In genomic region chr4:141272878-141273277, GRCm38 (mm10) we compare ENCODE assay signal across 8 mouse cellular contexts. TPM values are rescaled to one million over a fixed set of nuclear protein-coding genes. Genes with fewer than 3 reads are reported as not detected.
DNase-seq lines count a peak whose midpoint lies in the region; ATAC-seq and TF ChIP-seq lines count a peak whose summit lies in the region.

No protein-coding gene starts in this region.

- no peaks in the 10 kb centered on the region for H3K27me3 ChIP-seq in spleen, adult 2 months (ENCODE audit: control insufficient read depth, insufficient read depth, low read length)
- H3K27me3 ChIP-seq in embryonic facial prominence, embryonic 15.5 days, result no peaks in the 10 kb centered on the region
- no peaks in the 10 kb centered on the region for H3K27me3 ChIP-seq in intestine, embryonic 15.5 days (replicated peaks)

- TF ChIP-seq CTCF in spleen, adult 2 months (IDR thresholded peaks at IDR 0.05; ENCODE audit: extremely low read depth, insufficient read depth, insufficient read length, insufficient replicate concordance), result no peak

- no peak for TF ChIP-seq POLR2A in spleen, adult 2 months (IDR thresholded peaks at IDR 0.05; ENCODE audit: low read depth, low read length)

- peak overlapping the region; percentile 48 for H3K4me3 ChIP-seq in spleen, adult 2 months (ENCODE audit: extremely low read depth, insufficient read depth, insufficient read length)
- peak overlapping the region; percentile 18 for H3K4me3 ChIP-seq in embryonic facial prominence, embryonic 15.5 days (replicated peaks)
- H3K4me3 ChIP-seq in intestine, embryonic 15.5 days (replicated peaks), result no peak overlapping the region

- H3K4me1 ChIP-seq in spleen, adult 2 months (ENCODE audit: control insufficient read depth, insufficient read depth, insufficient read length), result no peaks in the 10 kb centered on the region; the same call in 1 of the 2 replicates
- H3K4me1 ChIP-seq in embryonic facial prominence, embryonic 15.5 days, result peaks cover 24% of the 10 kb centered on the region
- peaks cover 40% of the 10 kb centered on the region for H3K4me1 ChIP-seq in intestine, embryonic 15.5 days (replicated peaks)

- no peaks in the 10 kb centered on the region for H3K36me3 ChIP-seq in spleen, adult 2 months (ENCODE audit: control insufficient read depth, insufficient read depth, low read length)
- no peaks in the 10 kb centered on the region for H3K36me3 ChIP-seq in embryonic facial prominence, embryonic 15.5 days
- no peaks in the 10 kb centered on the region for H3K36me3 ChIP-seq in intestine, embryonic 15.5 days

- peak; percentile 24 to 35 for DNase-seq in spleen, adult 2 months (ENCODE audit: low read depth in 1 of 2, low spot score in 2 of 2)
- no peak for DNase-seq in spleen, adult 18-20 months
- no peak for DNase-seq in ovary, postnatal 36 days (ENCODE audit: low spot score)
- DNase-seq in cerebellum, adult 11-12 months, result no peak

- H3K9ac ChIP-seq in embryonic facial prominence, embryonic 15.5 days, result no peak overlapping the region
- H3K9ac ChIP-seq in intestine, embryonic 15.5 days, result no peak overlapping the region

- no peak for ATAC-seq in embryonic facial prominence, embryonic 15.5 days (ENCODE audit: insufficient number of reproducible peaks, low FRiP score, low TSS enrichment, low read depth)
- ATAC-seq in intestine, embryonic 15.5 days, result peak; percentile 21
- peak; percentile 69 for ATAC-seq in megakaryocyte-erythroid progenitor cell, adult 5-6 weeks (replicated peaks; ENCODE audit: low FRiP score, low TSS enrichment, poor library complexity, severe bottlenecking)
- ATAC-seq in frontal cortex, adult (ENCODE audit: low TSS enrichment), result no peak

- WGBS in spleen, adult 2 months, result 1% methylated on average over 14 of the region's 14 CpGs
- WGBS in embryonic facial prominence, embryonic 15.5 days, result 9% methylated on average over 14 of the region's 14 CpGs
- 13% methylated on average over 14 of the region's 14 CpGs for WGBS in intestine, embryonic 15.5 days

- peak overlapping the region; percentile 46 for H3K4me2 ChIP-seq in embryonic facial prominence, embryonic 15.5 days (replicated peaks)
- peak overlapping the region; percentile 54 for H3K4me2 ChIP-seq in intestine, embryonic 15.5 days (replicated peaks)

- no peak overlapping the region for H3K27ac ChIP-seq in spleen, adult 2 months (ENCODE audit: insufficient read depth, low read length)
- peak overlapping the region; percentile 48; the same call in 1 of the 2 replicates for H3K27ac ChIP-seq in embryonic facial prominence, embryonic 15.5 days (replicated peaks)
- peak overlapping the region; percentile 38; the same call in 1 of the 2 replicates for H3K27ac ChIP-seq in intestine, embryonic 15.5 days

- H3K9me3 ChIP-seq in embryonic facial prominence, embryonic 15.5 days (replicated peaks), result no peaks in the 10 kb centered on the region
- H3K9me3 ChIP-seq in intestine, embryonic 15.5 days, result no peaks in the 10 kb centered on the region

RNA-seq across cellular contexts. Expression of gene Epha2, which starts 28.2 kb away (rescaled TPM):
- polyA plus RNA-seq in spleen, adult 2 months (2012; rRNA removed), result 8.0 and 9.8 TPM in 2 replicates
- polyA plus RNA-seq in embryonic facial prominence, embryonic 15.5 days (2015; fragmentation: Nextera tagmentation; extraction: Ambion mirVana), result 7.4 and 7.6 TPM in 2 replicates
- 6.7 and 7.2 TPM in 2 replicates for polyA plus RNA-seq in intestine, embryonic 15.5 days (2015; fragmentation: Nextera tagmentation; extraction: Ambion mirVana)
- 0.30 and 1.2 TPM in 2 replicates for total RNA-seq in megakaryocyte-erythroid progenitor cell, adult 5-6 weeks (2014; fragmentation: Nextera tagmentation)
- total RNA-seq in megakaryocyte-erythroid progenitor cell, adult 5-6 weeks (2017), result not detected in 2 replicates

RNA-seq across cellular contexts. Expression of gene Arhgef19, which starts 33.6 kb away (rescaled TPM):
- polyA plus RNA-seq in spleen, adult 2 months (2012; rRNA removed), result 0.79 and 1.2 TPM in 2 replicates
- polyA plus RNA-seq in embryonic facial prominence, embryonic 15.5 days (2015; fragmentation: Nextera tagmentation; extraction: Ambion mirVana), result 25.6 and 27.7 TPM in 2 replicates
- polyA plus RNA-seq in intestine, embryonic 15.5 days (2015; fragmentation: Nextera tagmentation; extraction: Ambion mirVana), result 16.3 and 17.8 TPM in 2 replicates
- not detected in 2 replicates for total RNA-seq in megakaryocyte-erythroid progenitor cell, adult 5-6 weeks (2014; fragmentation: Nextera tagmentation)
- total RNA-seq in megakaryocyte-erythroid progenitor cell, adult 5-6 weeks (2017), result not detected in 2 replicates

RNA-seq across cellular contexts. Expression of gene Rsg1, which starts 59.1 kb away (rescaled TPM):
- 0.83 and 2.9 TPM in 2 replicates for polyA plus RNA-seq in spleen, adult 2 months (2012; rRNA removed)
- 6.8 and 8.1 TPM in 2 replicates for polyA plus RNA-seq in embryonic facial prominence, embryonic 15.5 days (2015; fragmentation: Nextera tagmentation; extraction: Ambion mirVana)
- 3.9 and 5.1 TPM in 2 replicates for polyA plus RNA-seq in intestine, embryonic 15.5 days (2015; fragmentation: Nextera tagmentation; extraction: Ambion mirVana)
- 0.81 and 10.9 TPM in 2 replicates for total RNA-seq in megakaryocyte-erythroid progenitor cell, adult 5-6 weeks (2014; fragmentation: Nextera tagmentation)
- 3.2 TPM in 1 of 2 replicates, not detected in the other for total RNA-seq in megakaryocyte-erythroid progenitor cell, adult 5-6 weeks (2017)

Comparison
In these comparisons a context has a peak if more than half of its experiments do, and no peak if none do; other contexts are left out.
1. DNase-seq: peak in spleen, adult 2 months (2 of 2); none in spleen, adult 18-20 months (0 of 2), ovary, postnatal 36 days (single experiment) and cerebellum, adult 11-12 months (single experiment).
2. ATAC-seq: peak in intestine, embryonic 15.5 days (single experiment) and megakaryocyte-erythroid progenitor cell, adult 5-6 weeks (single experiment); none in embryonic facial prominence, embryonic 15.5 days (single experiment) and frontal cortex, adult (single experiment).